Mouse (Mus musculus): ENCODE measurements around the gene Gm15155. TPM values are rescaled to one million over a fixed set of nuclear protein-coding genes. Genes with fewer than 3 reads are reported as not detected.
"Not testable (repeated sequence)": the region's sequence is repeated elsewhere in the genome, so short reads cannot be mapped to it uniquely, and the experiment has no call there.

The Gm15155 gene
- total and polyA plus RNA-seq, 2 experiments from 2014 or later: not detected

DNA sequence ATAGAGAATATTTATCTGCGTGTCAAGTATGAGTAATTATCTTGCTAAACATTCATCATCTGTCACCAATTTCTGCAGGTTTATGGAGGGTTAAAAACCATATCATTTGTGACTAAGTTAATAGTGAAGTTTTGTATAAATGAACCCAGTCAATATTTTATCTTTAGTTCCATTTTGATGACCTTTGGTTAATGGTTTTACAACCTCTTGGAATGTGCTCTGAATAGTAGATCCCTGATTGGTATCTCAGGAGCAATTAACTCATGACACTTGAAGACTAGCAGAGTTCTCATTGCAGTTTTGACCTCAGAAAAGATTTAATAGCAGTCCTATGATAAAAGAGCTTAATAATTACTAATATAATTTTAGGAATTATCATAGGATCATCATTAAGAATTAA, 385.2 kb downstream of the Gm15155 start:
- WGBS: 50% methylated on average over 1 of the region's 1 CpGs
- no peaks in the 10 kb centered on the region for H3K36me3 ChIP-seq (replicated peaks; ENCODE audit: control insufficient read depth, insufficient read depth, low read length)
- no peak overlapping the region for H3K9ac ChIP-seq (replicated peaks; ENCODE audit: low read depth, low read length)
- ATAC-seq (ENCODE audit: insufficient read depth, low read depth) (no peak), DNase-seq (ENCODE audit: low spot score) (no peak)
- H3K27me3 ChIP-seq (ENCODE audit: control insufficient read depth, insufficient read depth, low read length): no peaks in the 10 kb centered on the region
- H3K9me3 ChIP-seq (replicated peaks; ENCODE audit: control insufficient read depth, low read length): no peaks in the 10 kb centered on the region
- no peaks in the 10 kb centered on the region for H3K4me1 ChIP-seq (ENCODE audit: control insufficient read depth, insufficient read depth)
- no peak overlapping the region for H3K4me3 ChIP-seq (ENCODE audit: low read depth, low read length)
- H3K4me2 ChIP-seq (ENCODE audit: low read depth, low read length): no peak overlapping the region
- TF ChIP-seq EP300 (IDR thresholded peaks at IDR 0.05; ENCODE audit: low read depth) (no peak), CTCF (IDR thresholded peaks at IDR 0.05; ENCODE audit: low read depth) (no peak)
- no peak overlapping the region for H3K27ac ChIP-seq (ENCODE audit: low read depth)

DNA sequence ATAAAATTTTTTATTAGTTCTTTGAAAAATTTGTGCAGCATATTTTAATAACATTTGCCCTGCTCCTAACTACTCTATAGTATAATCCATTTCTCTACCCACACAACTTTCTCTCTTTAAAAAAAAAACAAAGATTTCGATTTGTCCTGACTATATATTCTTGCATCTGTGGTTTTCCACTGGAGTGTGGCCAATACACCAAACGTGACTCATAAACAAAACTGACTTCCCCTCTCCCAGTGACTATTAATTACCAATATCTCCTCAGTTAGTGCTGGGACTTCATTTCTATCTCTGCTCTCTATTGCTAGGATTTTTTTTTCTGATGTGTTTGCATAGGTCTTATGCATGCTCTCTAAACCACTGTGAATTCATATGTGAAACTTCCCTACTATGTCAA, 531.2 kb downstream of the Gm15155 start:
- no peak overlapping the region for H3K27ac ChIP-seq (ENCODE audit: low read depth)
- no peak overlapping the region for H3K4me2 ChIP-seq (ENCODE audit: low read depth, low read length)
- WGBS: 48% methylated on average over 2 of the region's 2 CpGs
- no peak for TF ChIP-seq EP300 (IDR thresholded peaks at IDR 0.05; ENCODE audit: low read depth)
- TF ChIP-seq CTCF (IDR thresholded peaks at IDR 0.05; ENCODE audit: low read depth): no peak
- no peaks in the 10 kb centered on the region for H3K9me3 ChIP-seq (replicated peaks; ENCODE audit: control insufficient read depth, low read length)
- H3K27me3 ChIP-seq (ENCODE audit: control insufficient read depth, insufficient read depth, low read length): no peaks in the 10 kb centered on the region
- DNase-seq (ENCODE audit: low spot score): no peak
- ATAC-seq (ENCODE audit: insufficient read depth, low read depth): no peak
- no peak overlapping the region for H3K4me3 ChIP-seq (ENCODE audit: low read depth, low read length)
- no peak overlapping the region for H3K9ac ChIP-seq (replicated peaks; ENCODE audit: low read depth, low read length)
- H3K4me1 ChIP-seq (ENCODE audit: control insufficient read depth, insufficient read depth): no peaks in the 10 kb centered on the region
- no peaks in the 10 kb centered on the region for H3K36me3 ChIP-seq (replicated peaks; ENCODE audit: control insufficient read depth, insufficient read depth, low read length)

DNA sequence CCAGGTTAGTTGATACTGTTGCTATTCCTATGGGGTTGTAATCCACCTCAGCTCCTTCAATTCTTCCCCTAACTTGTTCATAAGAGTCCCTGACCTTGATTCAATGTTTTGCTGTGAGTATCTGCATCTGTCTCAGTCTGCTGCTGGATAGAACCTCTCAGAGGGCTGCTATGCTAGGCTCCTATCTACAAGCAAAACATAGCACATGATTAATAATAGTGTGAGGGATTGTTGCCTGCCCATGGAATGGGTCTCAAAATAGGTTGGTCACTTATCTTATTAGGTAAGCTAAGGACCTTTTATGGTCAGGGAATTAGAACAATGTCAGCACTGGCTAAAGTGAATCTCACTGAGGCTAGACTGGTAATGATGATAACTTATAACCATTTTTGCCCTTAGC, 547.0 kb downstream of the Gm15155 start:
- TF ChIP-seq CTCF (IDR thresholded peaks at IDR 0.05; ENCODE audit: low read depth): no peak
- 0 out of 2 replicates have a peak, but pooled peaks have one; percentile 27 for TF ChIP-seq EP300 (IDR thresholded peaks at IDR 0.05; ENCODE audit: low read depth)
- H3K27me3 ChIP-seq (ENCODE audit: control insufficient read depth, insufficient read depth, low read length): no peaks in the 10 kb centered on the region
- no peaks in the 10 kb centered on the region for H3K9me3 ChIP-seq (replicated peaks; ENCODE audit: control insufficient read depth, low read length)
- H3K36me3 ChIP-seq (replicated peaks; ENCODE audit: control insufficient read depth, insufficient read depth, low read length): no peaks in the 10 kb centered on the region
- DNase-seq (ENCODE audit: low spot score): peak; percentile 9
- H3K4me2 ChIP-seq (ENCODE audit: low read depth, low read length): no peak overlapping the region
- peak; percentile 75 for ATAC-seq (ENCODE audit: insufficient read depth, low read depth)
- H3K9ac ChIP-seq (replicated peaks; ENCODE audit: low read depth, low read length): no peak overlapping the region
- peak overlapping the region; percentile 59 for H3K27ac ChIP-seq (ENCODE audit: low read depth)
- no peak overlapping the region for H3K4me3 ChIP-seq (ENCODE audit: low read depth, low read length)
- no peaks in the 10 kb centered on the region for H3K4me1 ChIP-seq (ENCODE audit: control insufficient read depth, insufficient read depth)

DNA sequence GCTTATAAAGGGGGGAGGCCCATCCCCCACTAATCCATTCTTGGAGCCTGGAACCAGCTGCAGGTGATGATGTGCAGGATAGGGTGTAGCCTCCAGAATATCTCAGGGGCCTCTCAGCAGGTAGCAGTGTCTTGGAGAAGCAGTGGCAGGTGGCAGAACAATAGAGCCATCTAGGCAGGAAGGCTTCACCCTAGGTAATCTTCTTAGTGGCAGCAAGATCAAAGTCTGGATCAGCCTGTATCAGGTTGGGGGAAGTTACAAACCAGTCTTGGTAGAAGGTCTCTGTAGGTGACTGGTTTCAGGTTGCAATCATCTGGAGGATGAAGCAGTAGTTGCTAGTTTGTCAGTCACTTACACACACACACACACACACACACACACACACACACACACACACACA, 679.3 kb downstream of the Gm15155 start:
- not testable (repeated sequence) for H3K9ac ChIP-seq (replicated peaks; ENCODE audit: low read depth, low read length); H3K36me3 ChIP-seq (replicated peaks; ENCODE audit: control insufficient read depth, insufficient read depth, low read length); H3K4me1 ChIP-seq (ENCODE audit: control insufficient read depth, insufficient read depth); H3K9me3 ChIP-seq (replicated peaks; ENCODE audit: control insufficient read depth, low read length); H3K4me2 ChIP-seq (ENCODE audit: low read depth, low read length); DNase-seq (ENCODE audit: low spot score); H3K27me3 ChIP-seq (ENCODE audit: control insufficient read depth, insufficient read depth, low read length); H3K27ac ChIP-seq (ENCODE audit: low read depth); ATAC-seq (ENCODE audit: insufficient read depth, low read depth); H3K4me3 ChIP-seq (ENCODE audit: low read depth, low read length)

Other genes starting within 250 kb of the Gm15155 start
- gene Ptchd1, start 927 bp upstream of the Gm15155 start, total RNA-seq (2014; rRNA removed; ENCODE audit: low replicate concordance): 0.35 and 3.1 TPM in 2 replicates
- 0.19 and 0.34 TPM in 2 replicates for gene Ptchd1, start 927 bp upstream of the Gm15155 start, polyA plus RNA-seq (2015; fragmentation: Nextera tagmentation; extraction: Ambion mirVana)